Mouse (Mus musculus): ENCODE measurements around the gene Wwox.

The Wwox gene

GRCm38 (mm10) chr8:115088162-115088561 lies 648.7 kb downstream of the Wwox start:
- no peak for DNase-seq (ENCODE audit: inconsistent ontology term)

- no peak for DNase-seq (ENCODE audit: inconsistent ontology term)
Observed at GRCm38 (mm10) chr8:115089744-115090143, 650.3 kb downstream of the Wwox start.

- no peak for DNase-seq (ENCODE audit: inconsistent ontology term)
Observed at GRCm38 (mm10) chr8:115090202-115090601, 650.7 kb downstream of the Wwox start.

- no peak for DNase-seq (ENCODE audit: inconsistent ontology term)
Observed at GRCm38 (mm10) chr8:115095548-115095947, 656.1 kb downstream of the Wwox start.

DNA sequence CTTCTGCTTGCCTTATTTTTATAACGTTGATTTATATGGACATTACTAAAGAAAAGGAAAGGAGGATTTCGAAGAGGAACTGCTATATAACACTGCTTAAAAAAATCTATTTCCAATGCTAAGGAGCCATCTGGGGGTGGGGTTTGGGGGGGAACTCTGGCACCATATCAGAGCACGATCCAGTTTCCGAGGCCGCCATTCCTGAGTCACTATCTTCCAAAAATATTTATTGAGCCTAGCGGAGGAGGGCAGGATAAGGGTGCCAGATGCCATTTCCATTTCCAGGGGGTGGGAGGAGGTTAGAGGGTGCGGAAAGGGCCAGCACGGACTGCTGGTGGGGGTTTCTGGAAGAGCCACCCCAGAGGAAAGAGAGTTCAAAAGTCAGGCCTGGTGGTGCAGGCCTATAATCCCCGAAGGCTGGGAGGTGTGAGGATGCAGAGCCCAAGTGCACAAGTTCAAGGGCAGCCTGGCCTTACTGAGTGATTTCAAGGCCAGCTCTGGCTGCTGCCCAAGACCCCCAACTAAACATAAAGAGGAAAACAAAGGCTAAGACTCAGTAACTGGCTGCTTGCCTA lies 658.6 kb downstream of the Wwox start:
- DNase-seq (ENCODE audit: inconsistent ontology term): no peak

DNA sequence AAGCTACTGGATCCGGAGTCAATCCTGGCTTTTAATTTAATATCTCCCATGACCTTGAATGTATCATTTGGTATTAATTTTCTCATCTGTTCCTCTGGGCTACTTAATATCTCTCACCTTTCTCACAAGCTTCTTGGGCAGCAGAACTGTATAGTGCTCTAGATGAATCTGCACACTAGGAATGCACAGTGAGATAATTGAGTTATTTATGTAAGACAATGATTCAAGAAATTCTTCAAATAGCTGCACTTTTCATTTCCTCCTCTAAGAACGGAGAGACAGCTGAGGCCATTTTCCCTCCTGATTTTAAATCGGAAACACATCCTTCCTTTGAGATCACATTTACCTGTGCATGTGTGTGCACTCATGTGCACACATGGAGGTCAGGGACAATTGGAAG lies 669.9 kb downstream of the Wwox start:
- DNase-seq (ENCODE audit: inconsistent ontology term): peak; percentile 83

GRCm38 (mm10) chr8:115110423-115110822 lies 671.0 kb downstream of the Wwox start:
- no peak for DNase-seq (ENCODE audit: inconsistent ontology term)

GRCm38 (mm10) chr8:115112062-115112461 lies 672.6 kb downstream of the Wwox start:
- no peak for DNase-seq (ENCODE audit: inconsistent ontology term)

- no peak for DNase-seq (ENCODE audit: inconsistent ontology term)
Observed at GRCm38 (mm10) chr8:115114498-115114897, 675.0 kb downstream of the Wwox start.

GRCm38 (mm10) chr8:115126081-115126480 lies 686.6 kb downstream of the Wwox start:
- DNase-seq (ENCODE audit: inconsistent ontology term): peak; percentile 11

DNA sequence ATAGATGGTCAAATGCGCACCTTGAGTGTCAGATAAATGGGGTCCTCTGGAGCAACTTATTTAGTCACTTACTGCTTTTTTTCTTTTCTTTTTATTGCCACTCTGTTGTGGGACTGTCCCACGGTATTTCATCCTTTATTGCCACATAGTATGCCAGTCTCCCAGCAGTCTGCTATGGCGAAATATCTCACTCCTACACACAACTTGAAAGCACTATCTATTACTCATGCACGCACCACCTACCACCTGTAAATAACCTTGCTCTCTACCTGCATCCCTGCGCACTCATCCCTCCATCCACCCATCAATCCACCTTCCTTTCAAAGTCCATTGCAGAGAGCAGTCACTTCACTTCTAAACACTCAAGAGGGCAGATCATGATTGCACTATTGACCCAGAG lies 687.2 kb downstream of the Wwox start:
- no peak for DNase-seq (ENCODE audit: inconsistent ontology term)

DNA sequence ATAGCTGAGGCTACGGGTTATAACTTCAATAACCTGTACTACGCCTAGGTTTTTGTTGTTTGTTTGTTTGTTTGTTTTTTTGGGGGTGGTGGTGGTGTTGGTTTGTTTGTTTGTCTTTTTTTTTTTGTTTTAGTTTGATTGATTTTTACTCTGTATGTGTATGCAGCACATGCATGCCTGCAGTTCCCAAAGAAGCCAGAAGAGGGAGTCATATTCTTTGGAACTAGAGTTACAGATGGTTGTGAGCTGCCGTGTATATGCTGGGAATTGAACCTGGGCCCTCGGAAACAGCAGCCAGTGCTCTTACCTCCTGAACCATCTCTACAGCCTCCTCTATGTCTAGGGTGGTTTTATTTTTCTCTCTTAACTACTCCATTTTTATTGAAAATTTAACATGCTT lies 689.9 kb downstream of the Wwox start:
- no peak for DNase-seq (ENCODE audit: inconsistent ontology term)

DNA sequence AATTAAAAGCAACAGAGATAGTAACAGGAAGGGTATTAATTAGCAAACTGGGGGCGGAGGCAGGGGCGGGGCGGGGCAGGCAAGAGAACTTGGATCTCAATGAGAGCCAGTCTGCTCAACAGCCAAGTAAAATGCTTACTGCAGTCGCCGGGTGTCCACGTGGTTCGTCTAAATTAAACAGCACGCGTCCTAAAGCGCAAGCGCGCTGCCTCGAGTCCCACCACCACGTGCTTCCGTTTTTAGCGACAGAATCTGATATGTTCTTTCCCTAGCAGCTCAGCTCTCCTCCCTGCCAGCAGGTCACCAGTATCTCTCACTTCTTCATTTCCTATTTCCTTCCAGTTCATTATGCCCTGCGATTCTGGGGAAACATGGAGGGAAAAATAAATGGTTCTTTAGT lies 693.7 kb downstream of the Wwox start:
- no peak for DNase-seq (ENCODE audit: inconsistent ontology term)

DNA sequence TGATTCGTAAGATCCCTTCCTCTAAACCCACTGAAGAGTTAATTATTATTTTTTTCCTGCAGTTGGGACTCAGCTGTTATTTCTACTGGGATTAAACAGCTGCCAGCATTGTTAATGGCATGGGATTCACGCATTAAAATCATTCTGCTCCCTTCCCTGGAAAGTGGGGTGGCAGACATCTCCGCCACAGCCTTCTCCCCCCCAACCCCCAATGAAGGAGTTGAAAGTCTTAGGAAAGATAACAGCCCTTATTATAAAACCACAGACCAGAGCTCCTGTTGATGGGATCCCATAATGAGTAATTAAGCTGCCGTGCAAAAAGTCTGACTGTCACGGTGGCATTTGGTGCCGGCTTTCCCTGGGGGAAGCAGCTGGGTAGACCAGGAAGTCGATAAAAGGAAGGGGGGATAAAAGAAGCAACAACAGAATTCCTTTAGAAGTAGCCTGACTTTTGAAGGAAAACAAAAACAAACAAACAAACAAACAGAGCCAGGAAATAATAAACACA lies 694.3 kb downstream of the Wwox start:
- no peak for DNase-seq (ENCODE audit: inconsistent ontology term)

GRCm38 (mm10) chr8:115136888-115137287 lies 697.4 kb downstream of the Wwox start:
- no peak for DNase-seq (ENCODE audit: inconsistent ontology term)

- DNase-seq (ENCODE audit: inconsistent ontology term): no peak
Observed at GRCm38 (mm10) chr8:115141614-115142013, 702.2 kb downstream of the Wwox start.

DNA sequence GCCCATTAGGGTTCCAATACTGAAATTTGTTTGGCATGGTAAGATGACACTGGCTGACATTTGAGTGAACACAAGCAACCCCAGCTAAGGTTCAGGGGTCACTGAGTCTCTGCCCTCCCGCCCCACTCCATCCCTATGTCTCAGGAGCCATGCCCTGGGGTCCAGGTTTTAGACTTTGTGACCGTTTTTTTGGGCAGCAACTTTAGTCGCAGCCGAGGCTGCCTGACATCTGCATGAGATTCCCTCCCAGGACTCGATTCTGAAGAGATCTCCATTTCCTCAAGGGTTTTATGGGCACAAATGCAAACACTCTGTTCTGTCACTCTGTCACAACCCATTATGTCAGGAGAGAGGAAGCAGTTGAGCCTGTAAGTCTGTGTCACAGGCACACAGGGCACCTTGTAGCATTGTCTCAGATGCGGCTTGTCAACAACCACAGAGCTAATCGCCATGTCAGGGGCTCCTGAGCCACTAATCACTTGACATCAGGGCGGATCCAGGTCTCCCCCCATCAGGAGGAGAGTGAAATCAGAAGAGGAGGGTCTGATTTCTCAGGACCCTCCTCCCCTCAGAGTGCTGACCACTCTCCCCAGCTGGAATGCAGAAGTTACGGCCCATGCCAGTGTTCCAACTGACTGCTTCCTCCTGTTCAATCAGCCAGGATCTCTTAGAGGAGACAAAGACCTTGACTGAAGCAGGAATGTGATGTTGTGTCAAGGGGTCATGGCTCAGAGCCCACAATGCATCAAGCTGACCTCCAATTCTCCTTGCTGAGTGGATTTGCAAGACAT lies 704.3 kb downstream of the Wwox start:
- peak; percentile 50 for DNase-seq (ENCODE audit: inconsistent ontology term)

DNA sequence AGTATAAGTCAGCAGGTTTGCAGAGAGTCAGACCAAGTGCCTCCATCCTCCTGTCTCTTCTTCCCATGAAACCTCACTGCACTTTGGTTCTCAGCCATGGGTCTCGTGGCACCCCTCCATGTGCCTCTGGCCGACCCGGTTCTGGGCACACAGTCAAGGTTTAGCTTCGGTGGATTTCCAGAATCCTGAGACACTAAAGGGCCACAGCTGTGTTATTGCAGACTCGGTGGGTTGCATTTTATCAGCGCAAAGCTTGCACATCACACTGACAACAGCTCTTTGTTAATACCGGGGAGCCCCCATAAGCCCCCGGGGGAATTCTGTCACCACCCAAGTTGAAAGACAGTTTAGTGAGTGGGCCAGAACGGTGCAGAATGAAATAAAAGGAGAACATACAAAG lies 707.6 kb downstream of the Wwox start:
- DNase-seq (ENCODE audit: inconsistent ontology term): peak; percentile 78

DNA sequence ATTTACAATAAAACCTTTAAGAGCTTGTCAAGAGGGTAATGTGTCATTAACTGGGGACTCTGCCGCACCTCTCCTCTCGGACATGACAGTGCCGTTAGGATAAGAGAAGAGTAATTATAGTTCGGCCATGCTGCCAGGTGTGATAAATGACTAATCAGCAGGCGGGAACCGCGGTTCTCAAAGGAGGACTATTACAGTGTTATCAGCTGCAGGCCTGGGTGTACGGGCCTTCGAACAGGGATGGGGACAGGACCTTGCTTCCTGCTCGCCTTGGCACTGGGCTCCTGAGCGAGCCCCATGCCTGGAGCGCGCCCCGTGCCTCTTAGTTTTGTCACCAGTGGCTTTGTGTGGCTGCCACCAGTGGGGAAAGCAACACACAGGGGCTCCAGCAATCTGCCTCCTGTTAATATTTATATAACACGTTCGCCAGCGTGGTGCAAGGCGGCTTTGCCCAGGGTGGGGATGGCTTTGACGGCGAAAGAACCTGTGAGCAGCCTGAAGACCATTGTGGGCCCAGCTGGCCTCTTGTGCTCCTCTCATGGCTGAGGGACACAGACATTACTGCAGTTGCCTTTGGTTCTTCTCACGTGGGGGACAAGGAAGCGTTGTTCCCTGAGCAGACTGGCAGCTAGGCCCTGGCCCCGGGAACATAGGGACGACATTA lies 711.1 kb downstream of the Wwox start:
- DNase-seq (ENCODE audit: inconsistent ontology term): no peak

DNA sequence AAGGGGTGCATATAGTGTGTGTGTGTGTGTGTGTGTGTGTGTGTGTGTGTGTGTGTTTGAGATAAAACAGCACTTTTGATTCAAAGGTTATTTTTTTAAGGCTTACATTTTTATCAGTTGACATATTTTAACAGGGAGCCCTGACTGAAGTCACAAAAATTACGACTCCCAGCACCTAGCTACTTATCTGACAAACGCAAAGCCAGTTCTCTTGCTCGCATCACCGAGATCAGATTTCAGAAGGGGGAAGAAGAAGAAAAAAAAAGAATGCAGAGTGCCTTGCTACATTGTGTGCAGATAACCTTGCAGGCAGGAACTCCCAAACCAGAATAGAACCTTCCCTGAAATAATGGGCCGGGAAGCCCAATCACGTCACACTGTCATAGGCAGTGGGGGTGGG lies 712.0 kb downstream of the Wwox start:
- DNase-seq (ENCODE audit: inconsistent ontology term): no peak

GRCm38 (mm10) chr8:115154096-115154495 lies 714.6 kb downstream of the Wwox start:
- no peak for DNase-seq (ENCODE audit: inconsistent ontology term)

DNA sequence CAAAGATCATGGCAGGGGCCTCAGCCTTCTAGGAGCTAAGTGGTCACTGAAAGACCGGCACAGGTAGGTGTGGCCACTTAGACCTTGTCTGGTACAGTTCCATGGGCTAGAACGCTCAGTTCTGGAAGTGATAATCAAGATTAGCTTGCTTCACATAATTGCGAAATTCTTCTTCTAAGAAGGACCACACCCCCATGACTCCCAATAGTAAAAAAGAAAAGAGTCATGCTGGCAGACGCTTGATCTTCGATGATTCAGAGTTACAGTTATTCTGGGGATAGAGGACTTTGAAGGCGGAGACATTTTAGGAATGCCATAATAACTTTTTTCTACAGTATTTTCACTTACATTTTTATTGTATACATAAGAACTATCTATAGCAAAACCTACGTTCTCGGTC lies 716.7 kb downstream of the Wwox start:
- peak; percentile 49 for DNase-seq (ENCODE audit: inconsistent ontology term)
